In genomic region chr2:76002899-76003298, GRCm38 (mm10) we compare ENCODE assay signal across 27 mouse cellular contexts. TPM values are rescaled to one million over a fixed set of nuclear protein-coding genes. Genes with fewer than 3 reads are reported as not detected.
DNase-seq lines count a peak whose midpoint lies in the region; ATAC-seq lines count a peak whose summit lies in the region.
"Had no signal": no experiment of that assay in that cellular context is flagged by ENCODE, and none has a peak within 500 bp of the region (broad histone marks: within the 10 kb centered on the region; RNA-seq: fewer than 3 reads in every experiment).

No protein-coding gene starts in this region.

- no peaks in the 10 kb centered on the region for H3K27me3 ChIP-seq in neural tube, embryonic 15.5 days (replicated peaks)
- no peaks in the 10 kb centered on the region for H3K27me3 ChIP-seq in hindbrain, embryonic 13.5 days
- H3K27me3 ChIP-seq: embryonic facial prominence, embryonic 12.5 days; embryonic facial prominence, embryonic 15.5 days had no signal

- no peak overlapping the region for H3K4me2 ChIP-seq in neural tube, embryonic 15.5 days
- no peak overlapping the region for H3K4me2 ChIP-seq in hindbrain, embryonic 13.5 days
- H3K4me2 ChIP-seq: embryonic facial prominence, embryonic 12.5 days; embryonic facial prominence, embryonic 15.5 days; heart, embryonic 13.5 days had no signal

- H3K4me3 ChIP-seq in neural tube, embryonic 15.5 days (replicated peaks) = no peak overlapping the region
- no peak overlapping the region for H3K4me3 ChIP-seq in hindbrain, embryonic 13.5 days
- H3K4me3 ChIP-seq: embryonic facial prominence, embryonic 12.5 days; embryonic facial prominence, embryonic 15.5 days; gastrocnemius, adult 2 months; heart, embryonic 10.5 days; heart, embryonic 13.5 days had no signal

- no peak overlapping the region for H3K9ac ChIP-seq in neural tube, embryonic 15.5 days (replicated peaks)
- no peak overlapping the region for H3K9ac ChIP-seq in hindbrain, embryonic 13.5 days
- H3K9ac ChIP-seq: embryonic facial prominence, embryonic 12.5 days; embryonic facial prominence, embryonic 15.5 days; forebrain, postnatal 0 days; heart, embryonic 13.5 days had no signal

- WGBS in neural tube, embryonic 15.5 days = 28% methylated on average over 9 of the region's 9 CpGs
- WGBS in hindbrain, embryonic 13.5 days = 33% methylated on average over 9 of the region's 9 CpGs

- peaks cover 9% of the 10 kb centered on the region for H3K4me1 ChIP-seq in neural tube, embryonic 15.5 days
- H3K4me1 ChIP-seq in hindbrain, embryonic 13.5 days (replicated peaks) = peaks cover 32% of the 10 kb centered on the region
- H3K4me1 ChIP-seq: embryonic facial prominence, embryonic 15.5 days had no signal

- H3K36me3 ChIP-seq in neural tube, embryonic 15.5 days = no peaks in the 10 kb centered on the region
- H3K36me3 ChIP-seq in hindbrain, embryonic 13.5 days = no peaks in the 10 kb centered on the region
- H3K36me3 ChIP-seq: embryonic facial prominence, embryonic 12.5 days; embryonic facial prominence, embryonic 15.5 days; heart, embryonic 10.5 days; heart, embryonic 13.5 days had no signal

- peak; percentile 39 for DNase-seq in neural tube, embryonic 10.5 days (ENCODE audit: extremely low spot score, low spot score)
- DNase-seq in embryo, embryonic 11 days = peak; percentile 51
- no peak for DNase-seq in adrenal gland, adult 18-20 months (ENCODE audit: low spot score in 2 of 2)
- no peak for DNase-seq in left cerebral cortex, postnatal 36 days (ENCODE audit: low spot score in 2 of 2)
- no peak for DNase-seq in heart, adult 8-10 months (ENCODE audit: low spot score)
- DNase-seq: adrenal gland, adult 8-10 months; adrenal gland, postnatal 25 days; cerebellum, adult 11-12 months; cerebellum, adult 8-10 months; cerebellum, postnatal 14 days; forebrain, postnatal 0 days; gastrocnemius, adult 2 months; gastrocnemius, postnatal 14 days; heart, adult 18-20 months; heart, postnatal 14 days; heart, postnatal 4 days; kidney, adult 2 months had no signal

- intact Hi-C loops in left cerebral cortex, postnatal 36 days (cut with DNase I) = no loop called here

- H3K27ac ChIP-seq in neural tube, embryonic 15.5 days (replicated peaks) = no peak overlapping the region
- H3K27ac ChIP-seq in hindbrain, embryonic 13.5 days = peak overlapping the region; percentile 10; the same call in 1 of the 2 replicates
- H3K27ac ChIP-seq: embryonic facial prominence, embryonic 12.5 days; embryonic facial prominence, embryonic 15.5 days; gastrocnemius, adult 2 months; heart, embryonic 10.5 days; heart, embryonic 13.5 days had no signal

- no peaks in the 10 kb centered on the region for H3K9me3 ChIP-seq in neural tube, embryonic 15.5 days (replicated peaks)
- H3K9me3 ChIP-seq in hindbrain, embryonic 13.5 days = no peaks in the 10 kb centered on the region
- H3K9me3 ChIP-seq: embryonic facial prominence, embryonic 12.5 days; embryonic facial prominence, embryonic 15.5 days; heart, embryonic 10.5 days; heart, embryonic 13.5 days had no signal

- no peak for ATAC-seq in neural tube, embryonic 15.5 days (ENCODE audit: low FRiP score)
- no peak for ATAC-seq in hindbrain, embryonic 13.5 days (ENCODE audit: low FRiP score)
- ATAC-seq: CD4-positive, CD25-positive, alpha-beta regulatory T cell, adult 4 months; forebrain, embryonic 14.5 days; forebrain, postnatal 0 days; intestine, postnatal 0 days had no signal

RNA-seq across cellular contexts. Expression of gene Ttc30a1, which starts 21.1 kb away (rescaled TPM):
- 7.4 and 7.6 TPM in 2 replicates for polyA plus RNA-seq in neural tube, embryonic 15.5 days (2015; fragmentation: Nextera tagmentation; extraction: Ambion mirVana)
- polyA plus RNA-seq in hindbrain, embryonic 13.5 days (2015; fragmentation: Nextera tagmentation; extraction: Ambion mirVana) = 7.3 and 8.2 TPM in 2 replicates
- total RNA-seq in adrenal gland, adult 18-20 months (2021) = 1 to 10 TPM; 2.0 to 2.1 TPM
- total RNA-seq in left cerebral cortex, postnatal 36 days (2021) = 1 to 10 TPM; 2.7 to 2.9 TPM
- 1 to 10 TPM; 3.2 to 4.4 (median 4.2) TPM for total RNA-seq in heart, adult 8-10 months (2022)
- total RNA-seq: MEL had no signal

RNA-seq across cellular contexts. Expression of gene Ttc30a2, which starts 24.9 kb away (rescaled TPM):
- 0.68 and 0.96 TPM in 2 replicates for polyA plus RNA-seq in neural tube, embryonic 15.5 days (2015; fragmentation: Nextera tagmentation; extraction: Ambion mirVana)
- polyA plus RNA-seq in hindbrain, embryonic 13.5 days (2015; fragmentation: Nextera tagmentation; extraction: Ambion mirVana) = 1.0 and 1.1 TPM in 2 replicates
- total RNA-seq in adrenal gland, adult 18-20 months (2021) = under 1 TPM in 1 of 2 experiments, not detected in 1; 0.45 TPM
- total RNA-seq in left cerebral cortex, postnatal 36 days (2021) = under 1 TPM; 0.25 to 0.27 TPM
- 1 to 10 TPM; 2.1 to 3.5 (median 2.5) TPM for total RNA-seq in heart, adult 8-10 months (2022)
- total RNA-seq: MEL had no signal
- polyA plus RNA-seq: CD4-positive, CD25-positive, alpha-beta regulatory T cell, adult 4 months had no signal

Comparison
In these comparisons a context has a peak if more than half of its experiments do, and no peak if none do; other contexts are left out.
1. DNase-seq: peak in neural tube, embryonic 10.5 days (single experiment) and embryo, embryonic 11 days (single experiment); none in adrenal gland, adult 18-20 months (0 of 2), left cerebral cortex, postnatal 36 days (0 of 2) and heart, adult 8-10 months (single experiment).